Comparison of ENCODE assay signal across 14 mouse cellular contexts in genomic region chr12:73428171-73428570, GRCm38 (mm10).
DNase-seq lines count a peak whose midpoint lies in the region; ATAC-seq and TF ChIP-seq lines count a peak whose summit lies in the region.
"Had no signal": no experiment of that assay in that cellular context is flagged by ENCODE, and none has a peak within 500 bp of the region (broad histone marks: within the 10 kb centered on the region; RNA-seq: fewer than 3 reads in every experiment).

No protein-coding gene starts in this region.

- H3K4me1 ChIP-seq in kidney, embryonic 16.5 days (ENCODE audit: insufficient read depth, low read length) = 0 out of 2 replicates have a peak, but pooled peaks cover 3% of the 10 kb centered on the region
- peaks cover 3 to 4% of the 10 kb centered on the region in 2 experiments; a peak in 1 of 4 replicates for H3K4me1 ChIP-seq in ES-E14 (ENCODE audit: control insufficient read depth in 2 of 2, insufficient read depth in 2 of 2, low read length in 2 of 2, poor library complexity in 1 of 2)
- H3K4me1 ChIP-seq in embryonic facial prominence, embryonic 10.5 days = peaks cover 25% of the 10 kb centered on the region
- peaks cover 8% of the 10 kb centered on the region for H3K4me1 ChIP-seq in limb, embryonic 11.5 days (ENCODE audit: control insufficient read depth, insufficient read depth, low read length)
- H3K4me1 ChIP-seq: forebrain, embryonic 15.5 days; heart, embryonic 12.5 days; liver, embryonic 15.5 days had no signal

- no peak overlapping the region for H3K27ac ChIP-seq in kidney, embryonic 16.5 days (ENCODE audit: low read length)
- no peak overlapping the region for H3K27ac ChIP-seq in ES-E14 (ENCODE audit: insufficient read depth, low read depth, low read length, poor library complexity, severe bottlenecking)
- peak overlapping the region; percentile 41; the same call in 1 of the 2 replicates for H3K27ac ChIP-seq in embryonic facial prominence, embryonic 10.5 days (replicated peaks)
- no peak overlapping the region for H3K27ac ChIP-seq in limb, embryonic 11.5 days (replicated peaks; ENCODE audit: low read depth, low read length)
- H3K27ac ChIP-seq: forebrain, embryonic 15.5 days; liver, embryonic 15.5 days had no signal

- DNase-seq in kidney, adult 8-10 months = no peak
- DNase-seq in ES-E14 (ENCODE audit: low read depth, low spot score) = no peak
- peak; percentile 41 for DNase-seq in embryonic facial prominence, embryonic 10.5 days (ENCODE audit: low spot score)
- DNase-seq in limb, embryonic 11.5 days (ENCODE audit: low spot score) = peak; percentile 47
- DNase-seq in adrenal gland, postnatal 25 days = no peak
- DNase-seq: adrenal gland, adult 2 months; cerebellum, adult 8-10 months; thymus, adult 18-20 months had no signal

- H3K9me3 ChIP-seq in kidney, embryonic 16.5 days (ENCODE audit: low read length) = no peaks in the 10 kb centered on the region
- H3K9me3 ChIP-seq in ES-E14 (ENCODE audit: control insufficient read depth, insufficient read depth, low read depth, low read length) = no peaks in the 10 kb centered on the region
- H3K9me3 ChIP-seq in embryonic facial prominence, embryonic 10.5 days = no peaks in the 10 kb centered on the region
- H3K9me3 ChIP-seq in limb, embryonic 11.5 days (ENCODE audit: control insufficient read depth, low read length) = no peaks in the 10 kb centered on the region
- H3K9me3 ChIP-seq: forebrain, embryonic 15.5 days; heart, embryonic 12.5 days; liver, embryonic 15.5 days had no signal

- H3K9ac ChIP-seq in kidney, embryonic 16.5 days (replicated peaks; ENCODE audit: low read length) = peak overlapping the region; percentile 50; the same call in 1 of the 2 replicates
- no peak overlapping the region for H3K9ac ChIP-seq in ES-E14 (ENCODE audit: insufficient read depth, low read depth, low read length, poor library complexity, severe bottlenecking)
- H3K9ac ChIP-seq in limb, embryonic 11.5 days (ENCODE audit: low read length) = no peak overlapping the region
- H3K9ac ChIP-seq: forebrain, embryonic 15.5 days; heart, embryonic 12.5 days; liver, embryonic 15.5 days had no signal

- WGBS in kidney, embryonic 16.5 days = 17% methylated on average over 12 of the region's 12 CpGs
- 66% methylated on average over 12 of the region's 12 CpGs for WGBS in embryonic facial prominence, embryonic 10.5 days
- 50% methylated on average over 12 of the region's 12 CpGs for WGBS in limb, embryonic 11.5 days

- in situ Hi-C loops in ES-E14 (cut with MboI; ENCODE audit: low sequenced_read_pairs in 2 of 2, unreplicated experiment in 2 of 2) = no loop called here

- no peaks in the 10 kb centered on the region for H3K27me3 ChIP-seq in kidney, embryonic 16.5 days (ENCODE audit: insufficient read depth, low read length)
- H3K27me3 ChIP-seq in embryonic facial prominence, embryonic 10.5 days (replicated peaks; ENCODE audit: low read depth, poor library complexity, severe bottlenecking) = no peaks in the 10 kb centered on the region
- no peaks in the 10 kb centered on the region for H3K27me3 ChIP-seq in limb, embryonic 11.5 days (ENCODE audit: control insufficient read depth, insufficient read depth, low read length)
- H3K27me3 ChIP-seq: forebrain, embryonic 15.5 days; heart, embryonic 12.5 days; liver, embryonic 15.5 days; Patski had no signal

- peak overlapping the region; percentile 62 for H3K4me2 ChIP-seq in kidney, embryonic 16.5 days (replicated peaks; ENCODE audit: low read depth, low read length)
- H3K4me2 ChIP-seq in limb, embryonic 11.5 days (ENCODE audit: low read depth, severe bottlenecking) = no peak overlapping the region
- H3K4me2 ChIP-seq: forebrain, embryonic 15.5 days; heart, embryonic 12.5 days; liver, embryonic 15.5 days had no signal

- peak overlapping the region; percentile 44 for H3K4me3 ChIP-seq in kidney, embryonic 16.5 days (ENCODE audit: low read length)
- no peak overlapping the region for H3K4me3 ChIP-seq in ES-E14 (ENCODE audit: insufficient read depth in 1 of 2, low read depth in 1 of 2, low read length in 2 of 2, poor library complexity in 1 of 2, severe bottlenecking in 1 of 2)
- H3K4me3 ChIP-seq in embryonic facial prominence, embryonic 10.5 days = no peak overlapping the region
- no peak overlapping the region for H3K4me3 ChIP-seq in limb, embryonic 11.5 days (ENCODE audit: low read depth, low read length)
- H3K4me3 ChIP-seq: forebrain, embryonic 15.5 days; heart, embryonic 12.5 days; liver, embryonic 15.5 days had no signal

- ATAC-seq in kidney, embryonic 16.5 days (ENCODE audit: low FRiP score, low TSS enrichment) = peak; percentile 61
- no peak for ATAC-seq in limb, embryonic 11.5 days (ENCODE audit: insufficient number of reproducible peaks, low FRiP score, low TSS enrichment, low read depth)
- ATAC-seq in megakaryocyte, adult 5-6 weeks (ENCODE audit: poor library complexity, severe bottlenecking) = no peak
- ATAC-seq: forebrain, embryonic 15.5 days; Patski had no signal

- no peaks in the 10 kb centered on the region for H3K36me3 ChIP-seq in kidney, embryonic 16.5 days (ENCODE audit: insufficient read depth, low read length)
- no peaks in the 10 kb centered on the region for H3K36me3 ChIP-seq in ES-E14 (ENCODE audit: control insufficient read depth, insufficient read depth, low read length, poor library complexity, severe bottlenecking)
- H3K36me3 ChIP-seq in embryonic facial prominence, embryonic 10.5 days (replicated peaks) = no peaks in the 10 kb centered on the region
- H3K36me3 ChIP-seq in limb, embryonic 11.5 days (ENCODE audit: control insufficient read depth, insufficient read depth, low read length) = no peaks in the 10 kb centered on the region
- H3K36me3 ChIP-seq: forebrain, embryonic 15.5 days; heart, embryonic 12.5 days; liver, embryonic 15.5 days had no signal

TF ChIP-seq in ES-E14, 5 proteins besides CTCF, POLR2A, EP300 and RAD21:
- TF ChIP-seq MAFK (IDR thresholded peaks at IDR 0.05; ENCODE audit: insufficient read depth, low read depth, low read length) (no peak), ZNF384 (IDR thresholded peaks at IDR 0.05; ENCODE audit: low read depth, low read length) (0 out of 2 replicates have a peak, but pooled peaks have one; percentile 9)
TF ChIP-seq in ES-E14: peak in this region for 1.

Comparison
In these comparisons a context has a peak if more than half of its experiments do, and no peak if none do; other contexts are left out.
1. DNase-seq: peak in embryonic facial prominence, embryonic 10.5 days (single experiment) and limb, embryonic 11.5 days (single experiment); none in kidney, adult 8-10 months (0 of 2), ES-E14 (single experiment) and adrenal gland, postnatal 25 days (single experiment).